Mouse (Mus musculus) layer of hippocampus, adult 18-20 months (tissue): ENCODE data around the gene Nudt21. TPM values are rescaled to one million over a fixed set of nuclear protein-coding genes. Genes with fewer than 3 reads are reported as not detected.

Source experiments
- DNase-seq, 2 experiments: peaks; one replicate each; pipeline ENCODE4 v3.0.0; 2022; ENCODE audit warnings: low spot score in 2 of 2
- total RNA-seq, 2 experiments: library from RNA; stranded (reverse); gene quantifications; 2 replicates each; pipeline ENCODE4 v1.2.3; 2021

Gene Nudt21
- total RNA-seq, 2 experiments from 2014 or later = 50.7 to 52.7 TPM

DNA sequence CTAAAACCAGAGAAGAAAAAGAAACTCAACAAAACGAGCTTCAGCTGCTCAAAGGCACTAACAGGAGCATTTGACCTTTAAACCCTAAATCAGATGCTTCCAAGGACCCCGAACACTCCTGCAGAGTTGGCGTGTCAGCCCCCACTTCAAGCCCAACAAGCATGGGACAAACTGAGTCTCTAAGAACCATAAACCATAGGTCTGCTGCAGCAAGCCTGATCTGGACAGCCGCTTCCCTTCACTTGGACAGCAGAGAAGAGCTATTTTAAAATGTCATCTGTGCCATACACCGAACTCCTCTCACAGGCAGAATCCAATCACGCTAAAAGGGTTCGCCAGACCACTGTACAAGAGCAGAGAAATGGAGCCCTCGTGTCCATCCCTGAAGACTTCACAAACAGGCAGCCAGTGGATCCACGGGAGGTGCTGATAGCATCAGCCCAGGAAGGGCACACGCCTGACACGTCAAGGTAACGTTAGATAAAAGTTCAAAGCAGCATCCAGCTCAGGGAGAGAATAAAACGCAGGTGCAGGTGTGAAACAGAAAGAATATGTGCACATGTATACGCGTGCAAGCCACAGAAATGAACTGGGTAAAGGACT, 27.5 kb downstream of the Nudt21 start:
- no peak for DNase-seq

DNA sequence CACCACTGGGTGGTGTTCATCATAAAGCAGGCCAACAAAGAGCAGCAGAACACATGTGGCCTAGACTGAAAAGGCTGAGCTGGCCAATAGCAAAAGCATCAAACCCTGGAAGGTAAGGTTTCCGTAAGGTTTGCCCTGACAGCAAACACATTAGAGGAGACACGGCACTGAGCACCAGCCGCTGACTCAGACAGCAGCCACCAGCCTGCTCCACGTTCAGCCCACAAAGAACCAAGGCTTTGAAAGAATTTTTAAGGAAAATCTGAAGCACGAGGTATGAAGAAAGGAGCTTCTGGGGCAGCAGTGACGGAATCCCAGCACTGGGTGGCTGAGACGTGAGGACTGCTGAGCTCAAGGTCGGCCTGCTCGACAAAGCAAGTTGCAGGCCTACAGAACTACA, 32.7 kb downstream of the Nudt21 start:
- no peak for DNase-seq

DNA sequence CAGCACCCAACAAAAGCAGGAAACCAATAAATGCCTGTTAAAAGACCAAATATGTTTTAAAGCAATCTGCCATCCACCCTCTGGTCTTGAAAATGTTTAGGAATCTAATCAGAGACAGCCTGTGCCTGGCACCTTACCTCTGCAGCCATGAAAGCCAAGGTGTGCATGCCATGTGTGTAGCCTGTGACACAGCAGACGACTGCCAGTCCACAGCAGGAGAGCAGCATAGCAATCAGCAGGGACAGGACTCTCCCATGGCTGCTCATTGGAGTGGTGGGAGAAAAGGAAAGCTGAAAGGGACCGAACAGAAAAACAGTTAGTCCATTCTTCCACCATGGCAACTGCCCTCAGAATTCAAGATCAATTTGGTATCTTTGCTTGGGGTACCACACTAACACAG, 37.9 kb downstream of the Nudt21 start:
- no peak for DNase-seq

DNA sequence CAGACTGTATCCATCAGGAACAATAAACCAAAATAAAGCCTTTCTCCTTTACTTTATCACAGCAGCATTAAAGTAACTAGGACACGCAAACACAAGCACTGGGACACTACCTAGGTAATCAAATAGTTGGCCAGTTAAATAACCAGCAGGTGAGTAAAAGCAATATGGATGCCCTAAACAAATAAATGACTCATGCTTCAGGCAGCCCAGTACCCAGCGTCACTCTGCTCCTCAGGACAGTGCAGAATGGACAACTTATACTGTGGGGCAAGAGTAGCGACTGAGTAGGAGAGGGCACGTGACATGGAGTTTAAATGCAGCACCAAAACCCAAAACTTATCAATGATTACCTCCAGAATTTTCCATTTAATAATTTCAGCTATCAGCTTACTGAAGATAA, 47.1 kb downstream of the Nudt21 start:
- no peak for DNase-seq

DNA sequence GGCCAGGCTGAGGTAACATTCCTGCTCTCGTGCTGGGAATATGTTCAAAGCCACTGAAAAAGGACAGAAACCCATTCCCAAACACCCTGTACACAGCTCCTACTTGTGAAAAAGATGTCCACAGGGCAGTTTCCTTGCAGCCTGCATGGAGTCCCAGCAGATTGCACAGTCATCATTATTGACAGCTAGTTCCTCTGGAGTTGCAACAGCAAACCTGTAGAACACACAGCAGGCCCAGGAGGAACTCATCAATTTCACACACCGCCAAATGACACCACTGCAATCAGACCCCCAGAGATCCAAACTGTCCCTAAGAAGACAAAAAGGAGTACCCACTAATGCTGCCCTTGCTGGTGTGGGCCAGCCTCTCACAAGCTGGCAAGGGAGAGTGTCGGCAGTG, 52.1 kb downstream of the Nudt21 start:
- DNase-seq = no peak

DNA sequence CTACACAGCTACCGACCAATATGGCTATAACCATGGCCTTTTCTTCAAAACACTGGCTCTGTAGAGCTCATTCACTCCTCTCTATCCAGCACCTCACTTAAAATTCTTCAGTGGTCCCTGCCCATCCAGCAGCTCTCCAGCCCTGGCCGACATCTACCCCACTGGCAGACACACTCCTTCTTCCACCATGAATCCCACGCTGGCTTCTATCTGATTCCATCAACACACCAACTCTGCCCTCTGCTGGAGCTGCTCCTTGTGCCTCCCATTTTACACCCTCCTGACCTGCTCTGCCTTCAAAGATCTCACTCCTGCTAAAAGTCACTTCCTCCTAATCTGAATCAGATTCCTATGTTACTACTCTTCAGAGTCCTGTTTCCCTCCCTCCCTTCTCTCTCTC, 53.0 kb downstream of the Nudt21 start:
- DNase-seq = peak in 1 of 2 experiments; percentile 63

DNA sequence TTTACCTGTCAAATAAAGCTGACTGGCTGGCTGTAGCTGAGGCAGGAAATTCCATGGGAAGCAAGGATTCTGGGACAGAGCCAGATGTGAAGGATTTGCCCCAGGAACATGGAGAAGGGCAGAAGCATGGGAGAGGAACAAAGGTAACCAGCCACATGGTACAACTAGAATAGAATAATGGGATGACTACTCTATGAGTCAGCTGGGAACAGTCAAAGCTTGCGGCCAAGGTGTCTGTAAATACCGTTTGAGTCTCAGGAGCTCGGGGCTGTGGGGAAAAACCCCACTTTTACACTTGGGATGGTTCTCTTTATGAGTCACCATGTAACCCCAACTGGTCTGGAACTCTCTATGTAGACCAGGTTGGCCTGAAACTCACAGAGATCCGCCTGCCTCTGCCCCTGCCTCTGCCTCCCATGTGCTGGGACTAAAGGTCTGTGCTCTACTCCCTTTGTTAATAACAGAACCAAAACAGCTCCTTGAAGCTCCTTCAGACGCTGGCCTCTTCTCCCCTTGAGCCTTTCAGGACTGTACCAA, 55.1 kb downstream of the Nudt21 start:
- DNase-seq = no peak

DNA sequence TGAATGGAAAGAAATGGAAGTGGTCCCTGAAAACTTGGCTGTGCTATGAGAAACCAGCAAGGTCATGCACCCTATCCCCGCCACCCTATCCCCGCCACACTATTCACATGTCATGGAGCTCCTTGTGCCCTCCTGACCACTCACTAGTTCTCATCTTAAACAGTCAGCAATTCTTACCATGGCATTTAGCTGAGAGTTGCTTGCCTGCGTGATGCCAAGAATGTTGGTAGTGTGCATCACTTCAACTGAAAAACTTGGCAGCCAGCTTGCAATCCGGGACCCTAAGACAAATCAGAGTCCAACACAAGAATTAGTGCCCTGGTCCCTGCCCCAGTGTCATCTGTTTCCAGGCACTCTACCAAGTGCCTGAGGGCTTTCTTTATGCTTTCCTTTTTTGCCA, 56.7 kb downstream of the Nudt21 start:
- no peak for DNase-seq

DNA sequence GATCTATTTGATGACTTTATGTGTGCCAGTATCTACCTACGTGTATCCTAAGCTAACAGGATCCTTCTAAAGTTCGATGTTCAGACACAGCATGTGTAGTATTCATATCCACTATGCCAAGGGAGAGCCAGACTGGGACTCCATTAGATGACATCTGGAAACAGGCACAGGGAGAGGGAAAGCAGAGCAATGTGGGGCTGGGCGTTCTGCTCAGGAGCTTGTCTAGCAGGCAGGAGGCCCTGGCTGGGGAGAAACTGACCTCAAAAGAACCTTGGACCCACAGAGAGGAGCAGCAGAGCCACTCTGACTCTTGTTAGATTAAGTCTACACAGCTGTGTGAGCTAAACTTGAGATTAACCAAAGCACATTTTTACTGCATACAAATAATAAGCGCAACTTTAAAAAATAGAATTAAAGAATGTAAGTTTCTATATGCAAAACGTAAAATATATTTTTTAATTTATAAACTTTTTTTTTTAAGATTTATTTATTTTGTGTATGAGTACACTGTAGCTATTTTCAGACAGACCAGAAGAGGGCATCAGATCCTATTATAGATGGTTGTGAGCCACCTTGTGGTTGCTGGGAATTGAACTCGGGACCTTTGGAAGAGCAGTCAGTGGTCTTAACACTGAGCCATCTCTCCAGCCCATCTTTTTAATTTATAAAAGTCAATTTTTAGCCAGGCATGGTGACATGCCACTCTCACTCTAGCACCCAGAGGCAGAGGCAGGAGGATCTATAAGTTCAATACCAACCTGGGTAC, 60.2 kb downstream of the Nudt21 start:
- DNase-seq = no peak

DNA sequence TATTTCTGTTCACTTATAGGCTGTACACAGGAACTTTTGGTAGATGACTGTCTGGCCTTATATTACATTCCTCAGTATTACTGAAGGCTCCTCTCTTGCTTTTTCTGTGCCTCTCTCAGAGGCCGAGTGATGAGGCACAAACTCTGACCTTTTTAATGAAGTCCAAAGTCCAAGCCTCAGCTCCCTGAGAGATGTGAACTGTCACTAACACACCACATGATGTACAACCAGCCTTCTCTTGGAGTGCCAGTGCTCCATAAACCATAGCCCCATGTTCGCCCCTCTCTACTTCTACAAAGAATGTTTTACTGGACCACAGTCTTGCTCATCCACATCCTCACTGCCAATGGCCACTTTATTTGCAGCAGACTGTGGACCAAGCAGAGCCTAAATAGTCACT, 61.5 kb downstream of the Nudt21 start:
- DNase-seq = no peak

DNA sequence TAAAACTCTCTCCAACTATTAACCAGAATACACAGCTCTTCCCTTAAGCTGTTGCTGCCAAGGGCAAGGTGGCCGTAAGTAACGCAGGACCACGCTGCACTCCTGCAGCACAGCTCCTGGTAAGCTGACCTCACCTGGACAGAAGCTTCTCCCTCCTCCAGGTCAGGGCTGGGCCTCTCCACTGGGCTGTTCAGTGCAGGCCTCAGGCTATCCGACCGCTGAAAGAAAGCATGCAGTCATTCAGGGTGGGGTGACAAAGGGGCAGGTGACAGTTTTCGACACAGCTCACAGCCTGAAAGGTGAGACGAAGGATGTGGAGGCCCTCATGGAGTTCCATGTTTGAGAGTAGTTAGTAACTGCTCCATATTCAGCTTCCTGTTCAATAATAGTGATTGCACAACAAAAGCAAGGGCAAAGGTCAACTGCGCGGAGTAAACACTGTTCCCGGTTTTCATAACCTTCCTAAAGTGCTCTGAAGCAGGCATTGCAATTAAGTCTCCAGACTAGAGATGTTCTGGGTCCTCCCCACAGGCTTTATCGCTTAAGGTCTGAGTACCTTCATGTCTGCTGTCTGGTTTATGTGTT, 62.1 kb downstream of the Nudt21 start:
- DNase-seq = no peak

DNA sequence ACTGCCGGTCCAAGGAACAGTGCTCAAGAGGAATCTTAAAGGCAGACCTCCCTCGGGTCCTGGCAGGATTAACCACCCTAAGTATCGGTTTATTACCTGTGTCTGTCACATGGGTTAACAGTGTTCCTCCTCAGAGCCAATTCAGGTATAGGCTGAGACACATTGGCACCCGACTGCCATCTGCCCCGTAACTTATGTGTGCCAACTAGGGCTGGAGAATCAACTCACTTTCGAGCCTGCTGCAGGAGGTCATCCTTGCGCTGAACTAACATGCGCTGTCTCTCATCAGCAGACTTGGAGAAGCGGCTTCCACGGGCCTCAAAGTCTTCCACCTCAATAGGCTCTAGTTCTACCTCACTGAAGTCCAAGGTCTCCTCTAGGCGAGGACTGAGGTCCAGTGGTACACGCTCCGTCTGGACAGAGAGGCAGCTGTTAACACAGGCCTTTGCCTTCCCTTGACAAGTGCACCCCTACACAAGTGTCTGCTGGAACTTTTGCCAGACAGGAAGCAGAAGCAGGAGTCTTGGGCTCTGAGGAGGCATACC, 62.9 kb downstream of the Nudt21 start:
- no peak for DNase-seq

DNA sequence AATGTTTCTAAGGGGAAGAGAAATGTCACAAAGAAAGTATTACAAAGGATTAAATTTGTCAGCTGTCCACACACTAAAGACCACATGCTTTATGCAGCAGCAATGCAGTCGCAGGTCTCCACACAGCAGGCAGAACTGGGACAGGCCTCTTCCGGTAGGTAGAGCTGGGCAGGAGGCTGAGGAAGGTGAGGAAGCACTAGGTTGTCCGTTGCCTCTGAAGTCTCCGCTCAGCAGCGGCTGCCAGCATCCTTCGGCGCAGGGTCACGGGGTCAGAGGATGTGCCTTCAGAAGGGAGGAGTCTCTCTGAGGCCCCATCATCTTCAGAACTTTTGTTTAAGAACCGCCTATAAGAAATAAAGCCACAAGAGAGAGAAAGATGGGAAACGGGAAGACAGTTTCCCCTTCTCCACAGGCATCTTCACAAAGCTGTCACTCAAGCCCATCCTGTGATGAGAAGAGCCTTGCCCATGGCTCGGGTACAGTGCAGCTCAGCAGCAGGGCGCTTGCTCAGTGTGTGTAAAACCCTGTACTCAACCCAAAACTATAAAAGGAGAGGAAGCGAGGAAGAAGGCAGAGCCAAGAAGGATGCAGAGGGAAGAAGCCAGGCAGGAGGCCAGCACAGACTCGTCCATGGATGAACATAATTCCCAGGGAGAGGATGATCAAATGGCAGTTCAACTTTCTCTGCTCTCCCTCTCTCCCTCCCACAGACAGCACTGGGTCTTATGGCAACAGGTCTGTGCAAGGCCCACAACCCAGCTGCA, 63.7 kb downstream of the Nudt21 start:
- DNase-seq = no peak

DNA sequence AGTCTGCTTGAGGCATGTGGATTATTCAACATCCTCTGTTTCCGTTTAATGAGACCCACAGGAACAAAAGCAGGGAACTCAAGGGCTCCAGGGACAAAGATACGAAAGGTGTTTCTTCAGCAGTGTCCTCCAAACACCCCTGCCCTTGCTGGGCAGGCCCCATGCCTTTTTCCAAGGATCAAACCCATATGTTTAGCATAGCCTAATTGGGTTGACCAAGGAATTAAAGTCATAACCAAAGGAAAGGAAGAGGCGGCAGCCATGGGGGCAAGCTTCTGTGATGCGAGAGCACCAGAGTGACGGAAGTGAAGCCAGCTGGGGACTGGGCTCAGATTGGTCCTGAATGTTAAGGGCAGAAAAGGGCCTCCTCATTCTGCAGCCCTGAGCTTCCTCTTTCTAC, 64.6 kb downstream of the Nudt21 start:
- no peak for DNase-seq

DNA sequence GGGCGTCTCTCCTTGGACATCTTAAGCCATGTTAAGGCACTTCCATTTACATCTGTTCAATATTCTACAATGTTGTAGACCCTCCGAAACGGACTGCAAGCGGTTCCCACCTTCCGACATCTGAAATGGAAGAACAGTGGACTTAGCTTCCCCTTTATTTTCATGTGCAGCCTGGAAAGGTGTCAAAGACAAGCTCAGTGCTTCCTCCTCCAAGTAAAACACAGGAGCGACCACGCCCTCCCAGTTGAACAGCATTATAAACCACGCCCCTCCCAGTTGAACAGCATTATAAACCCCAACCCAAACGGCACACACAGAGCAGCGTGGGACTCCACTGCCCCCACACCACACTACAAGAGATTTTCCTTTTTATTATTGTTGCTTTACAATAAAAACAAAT, 65.4 kb downstream of the Nudt21 start:
- DNase-seq = no peak

DNA sequence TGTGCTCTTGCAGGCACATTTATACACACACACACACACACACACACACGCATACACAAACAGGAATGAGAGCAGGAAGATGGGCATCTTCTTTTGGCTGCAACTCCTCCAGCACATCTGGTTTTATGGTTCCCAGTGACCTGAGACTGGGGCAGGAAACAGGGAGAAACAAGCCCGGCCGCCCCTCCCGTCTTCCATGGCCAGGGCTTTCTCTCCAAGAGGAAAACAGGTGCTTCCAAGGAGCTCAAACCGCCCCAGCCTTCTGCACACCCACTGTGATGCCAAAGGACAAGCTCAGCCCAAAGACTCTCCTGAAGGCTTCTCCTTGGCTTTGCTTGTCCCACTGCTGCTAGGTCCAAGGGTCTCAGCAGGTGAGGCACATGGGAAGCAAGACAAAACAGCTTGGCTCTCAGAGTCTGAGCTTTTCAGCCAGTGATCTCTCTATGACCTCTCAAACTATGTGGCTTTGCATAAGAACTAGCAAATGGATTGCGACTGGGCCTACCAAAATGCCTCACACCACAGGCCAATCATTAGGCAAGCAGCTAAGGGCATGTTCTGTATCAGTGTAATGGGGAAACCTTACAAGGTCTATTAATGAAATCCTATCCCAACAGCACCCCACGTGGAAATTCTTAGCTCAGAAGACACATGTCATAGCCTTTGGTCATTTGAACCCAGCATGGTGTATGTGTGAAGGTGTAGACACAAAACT, 67.0 kb downstream of the Nudt21 start:
- DNase-seq = no peak

DNA sequence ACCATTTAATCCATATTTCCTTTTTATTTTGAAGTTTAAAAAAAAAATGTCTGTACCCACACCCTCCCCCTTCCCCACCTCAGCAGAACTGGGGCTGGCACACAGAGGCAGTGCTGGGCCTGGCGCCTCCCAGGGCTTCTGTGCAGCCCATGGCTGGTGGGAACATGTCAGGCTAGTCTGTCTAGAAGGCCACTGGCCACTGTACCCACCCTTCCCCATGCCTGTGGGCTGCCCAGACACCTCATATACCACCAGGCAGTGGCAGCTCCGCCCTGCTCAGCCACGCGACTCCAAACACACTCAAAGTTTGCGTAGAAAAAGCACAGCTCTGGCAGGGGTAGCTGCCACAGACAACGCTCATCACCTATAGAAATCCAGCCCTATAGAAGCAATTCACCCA, 68.5 kb downstream of the Nudt21 start:
- no peak for DNase-seq
